Mouse (Mus musculus) hindbrain, embryonic 16.5 days (tissue): ENCODE measurements around the gene Rogdi. TPM values are rescaled to one million over a fixed set of nuclear protein-coding genes. Genes with fewer than 3 reads are reported as not detected.
A peak's percentile ranks its signal among the peaks of the same experiment; 100 is the strongest.

Experiments
- ATAC-seq: fragments of 200-750 bp; cut with Nextera tagmentation; 2 replicates; pipeline ENCODE4 v1.8.0; 2017; ENCODE audit warnings: moderate TSS enrichment, moderate library complexity
- H3K27ac ChIP-seq: fragments of 300-500 bp; sonication (generic); 2 replicates; pipeline ENCODE4 v1.5.1; 2014; ENCODE audit warnings: low read depth, mild to moderate bottlenecking, control low read depth, low read length, moderate library complexity
- H3K27me3 ChIP-seq: fragments of 300-500 bp; sonication (generic); replicated peaks from 2 replicates; pipeline ENCODE4 v1.6.1; 2014; ENCODE audit warnings: low read length; ENCODE audit not compliant: control insufficient read depth, insufficient read depth
- H3K36me3 ChIP-seq: fragments of 300-500 bp; sonication (generic); 2 replicates; pipeline ENCODE4 v1.6.1; 2014; ENCODE audit warnings: mild to moderate bottlenecking, low read length, moderate library complexity, mixed read lengths; ENCODE audit not compliant: control insufficient read depth, insufficient read depth
- H3K4me1 ChIP-seq: fragments of 300-500 bp; sonication (generic); 2 replicates; pipeline ENCODE4 v1.6.1; 2014; ENCODE audit warnings: low read depth, low read length; ENCODE audit not compliant: control insufficient read depth, insufficient read depth
- H3K4me2 ChIP-seq: fragments of 300-500 bp; sonication (generic); 2 replicates; pipeline ENCODE4 v1.6.1; 2014; ENCODE audit warnings: mild to moderate bottlenecking, low read length, control low read depth, moderate library complexity
- H3K4me3 ChIP-seq: fragments of 300-500 bp; sonication (generic); 2 replicates; pipeline ENCODE4 v1.5.1; 2014; ENCODE audit warnings: mild to moderate bottlenecking, low read length, control low read depth, moderate library complexity
- H3K9ac ChIP-seq: fragments of 300-500 bp; sonication (generic); 2 replicates; pipeline ENCODE4 v1.6.1; 2014; ENCODE audit warnings: low read depth, mild to moderate bottlenecking, control low read depth, low read length, moderate library complexity
- H3K9me3 ChIP-seq: fragments of 300-500 bp; sonication (generic); 2 replicates; pipeline ENCODE4 v1.6.1; 2014; ENCODE audit warnings: mild to moderate bottlenecking, low read length, moderate library complexity; ENCODE audit not compliant: control insufficient read depth
- WGBS: fragments of 180-500 bp; shearing (Covaris S2); extraction: QIAGEN DNeasy Blood & Tissue Kit; methylation state at CpG from one replicate; pipeline ENCODE4 v1.1.7; 2014; 5-methylcytosine and 5-hydroxymethylcytosine counted together
- polyA plus RNA-seq: library from polyadenylated mRNA; unstranded; fragments of >200 nt; fragmentation: Nextera tagmentation; extraction: Ambion mirVana; gene quantifications from 2 replicates; pipeline ENCODE4 v1.2.1, GENCODE M21; 2015

Gene Rogdi
- 152 and 171 TPM in 2 replicates for polyA plus RNA-seq

- under 1% methylated on average over 63 of the region's 63 CpGs for WGBS
- H3K27ac ChIP-seq = peak within 1 kb of the TSS; percentile 88
- peak within 1 kb of the TSS; percentile 82 for H3K9ac ChIP-seq
- peak; percentile 99 for ATAC-seq
- peak within 1 kb of the TSS; percentile 77 for H3K4me3 ChIP-seq
- peaks cover 29% of the 10 kb centered on the region for H3K36me3 ChIP-seq
- H3K4me1 ChIP-seq = peaks cover 11% of the 10 kb centered on the region
- H3K4me2 ChIP-seq = peak within 1 kb of the TSS; percentile 74
- H3K27me3 ChIP-seq = no peaks in the 10 kb centered on the region
- H3K9me3 ChIP-seq = no peaks in the 10 kb centered on the region
These were observed at the start of gene Rogdi for GRCm38 (mm10) chr16:5013054-5013838. Gene Rogdi (minus strand): TSS chr16:5013553.

- no peak overlapping the region for H3K4me3 ChIP-seq
- WGBS = 94% methylated on average over 1 of the region's 1 CpGs
- H3K9me3 ChIP-seq = no peaks in the 10 kb centered on the region
- no peaks in the 10 kb centered on the region for H3K4me1 ChIP-seq
- H3K4me2 ChIP-seq = no peak overlapping the region
- H3K27ac ChIP-seq = no peak overlapping the region
- peaks cover 9% of the 10 kb centered on the region for H3K36me3 ChIP-seq
- H3K27me3 ChIP-seq = no peaks in the 10 kb centered on the region
- no peak for ATAC-seq
- H3K9ac ChIP-seq = no peak overlapping the region
These were observed 44.8 kb upstream of the Rogdi start for GRCm38 (mm10) chr16:5058114-5058513.

GRCm38 (mm10) chr16:5050251-5051110 lies 37.1 kb upstream of the Rogdi start:
- Histone ChIP-seq H3K36me3 (peaks cover 11% of the 10 kb centered on the region), H3K9me3 (no peaks in the 10 kb centered on the region), H3K9ac (peak overlapping the region; percentile 74), H3K27me3 (no peaks in the 10 kb centered on the region), H3K4me2 (peak overlapping the region; percentile 62), H3K4me3 (peak overlapping the region; percentile 94), H3K4me1 (peaks cover 26% of the 10 kb centered on the region), H3K27ac (peak overlapping the region; percentile 91)
- peak; percentile 83 for ATAC-seq
- under 1% methylated on average over 78 of the region's 78 CpGs for WGBS

GRCm38 (mm10) chr16:5049774-5050234 lies 36.5 kb upstream of the Rogdi start, which contains the start of the genes Glyr1 and Ubn1:
Gene Glyr1 (minus strand): TSS chr16:5049863.
Gene Ubn1 (plus strand): TSS chr16:5050057.
- peaks cover 26% of the 10 kb centered on the region for H3K4me1 ChIP-seq
- H3K4me2 ChIP-seq = peak within 1 kb of the TSS; percentile 89
- H3K4me3 ChIP-seq = peak within 1 kb of the TSS; percentile 94
- peaks cover 11% of the 10 kb centered on the region for H3K36me3 ChIP-seq
- peak within 1 kb of the TSS; percentile 91 for H3K27ac ChIP-seq
- H3K9ac ChIP-seq = peak within 1 kb of the TSS; percentile 81
- no peaks in the 10 kb centered on the region for H3K27me3 ChIP-seq
- 0% methylated on average over 51 of the region's 56 CpGs for WGBS
- peak; percentile 100 for ATAC-seq
- H3K9me3 ChIP-seq = no peaks in the 10 kb centered on the region

- H3K36me3 ChIP-seq = peaks cover 13% of the 10 kb centered on the region
- H3K27ac ChIP-seq = peak overlapping the region; percentile 90
- peaks cover 26% of the 10 kb centered on the region for H3K4me1 ChIP-seq
- H3K9ac ChIP-seq = peak overlapping the region; percentile 81
- peak overlapping the region; percentile 94 for H3K4me3 ChIP-seq
- no peaks in the 10 kb centered on the region for H3K27me3 ChIP-seq
- peak; percentile 65 for ATAC-seq
- H3K4me2 ChIP-seq = peak overlapping the region; percentile 89
- under 1% methylated on average over 38 of the region's 38 CpGs for WGBS
- no peaks in the 10 kb centered on the region for H3K9me3 ChIP-seq
These were observed 35.9 kb upstream of the Rogdi start for GRCm38 (mm10) chr16:5049182-5049773.

- Histone ChIP-seq H3K4me2 (no peak overlapping the region), H3K27ac (no peak overlapping the region), H3K4me1 (peaks cover 16% of the 10 kb centered on the region), H3K4me3 (no peak overlapping the region), H3K36me3 (peaks cover 19% of the 10 kb centered on the region), H3K9ac (no peak overlapping the region), H3K27me3 (no peaks in the 10 kb centered on the region), H3K9me3 (no peaks in the 10 kb centered on the region)
- no peak for ATAC-seq
- 96% methylated on average over 3 of the region's 3 CpGs for WGBS
These were observed 32.0 kb upstream of the Rogdi start for GRCm38 (mm10) chr16:5045322-5045721.

GRCm38 (mm10) chr16:5036649-5037234 lies 23.4 kb upstream of the Rogdi start:
- H3K4me3 ChIP-seq = no peak overlapping the region
- no peak for ATAC-seq

GRCm38 (mm10) chr16:5035591-5035990 lies 22.2 kb upstream of the Rogdi start:
- no peak overlapping the region for H3K4me2 ChIP-seq
- H3K9me3 ChIP-seq = no peaks in the 10 kb centered on the region
- no peak overlapping the region for H3K27ac ChIP-seq
- H3K4me1 ChIP-seq = no peaks in the 10 kb centered on the region
- WGBS = 91% methylated on average over 3 of the region's 3 CpGs
- H3K36me3 ChIP-seq = peaks cover 60% of the 10 kb centered on the region
- no peak for ATAC-seq
- H3K4me3 ChIP-seq = no peak overlapping the region
- H3K9ac ChIP-seq = no peak overlapping the region
- no peaks in the 10 kb centered on the region for H3K27me3 ChIP-seq

More at GRCm38 (mm10) chr16:5036649-5037234, 23.4 kb upstream of the Rogdi start:
- no peaks in the 10 kb centered on the region for H3K27me3 ChIP-seq
- H3K9me3 ChIP-seq = no peaks in the 10 kb centered on the region
- 74% methylated on average over 5 of the region's 5 CpGs for WGBS
- no peak overlapping the region for H3K9ac ChIP-seq
- H3K4me2 ChIP-seq = no peak overlapping the region
- H3K36me3 ChIP-seq = peaks cover 55% of the 10 kb centered on the region
- no peak overlapping the region for H3K27ac ChIP-seq
- H3K4me1 ChIP-seq = no peaks in the 10 kb centered on the region
